Mouse (Mus musculus) CH12.LX (cell line): ENCODE measurements around the gene Eya4. TPM values are rescaled to one million over a fixed set of nuclear protein-coding genes. Genes with fewer than 3 reads are reported as not detected.
A peak's percentile ranks its signal among the peaks of the same experiment; 100 is the strongest.

Experiments
- DNase-seq: peaks from one replicate; pipeline ENCODE4 v3.0.0-alpha.2; 2013; ENCODE audit errors: extremely low read depth
- H3K27ac ChIP-seq: 2 replicates; pipeline ENCODE4 v1.5.1; 2012; ENCODE audit warnings: low read depth, mild to moderate bottlenecking, control low read depth, moderate library complexity; ENCODE audit not compliant: insufficient read depth
- H3K27me3 ChIP-seq: replicated peaks from 2 replicates; pipeline ENCODE3; 2012; ENCODE audit warnings: inconsistent platforms
- H3K36me3 ChIP-seq, 2 experiments: replicated peaks in 1 of 2; 2 replicates each; pipeline versions ENCODE3 to v1.6.1; 2012; ENCODE audit warnings: inconsistent platforms in 1 of 2, low read length in 1 of 2, mild to moderate bottlenecking in 1 of 2, mixed read lengths in 1 of 2, moderate library complexity in 1 of 2; ENCODE audit not compliant: control insufficient read depth in 1 of 2, insufficient read depth in 1 of 2
- H3K4me1 ChIP-seq, 2 experiments: 2 replicates each; pipeline ENCODE4 v1.6.1; 2012; ENCODE audit warnings: inconsistent platforms in 1 of 2, moderate library complexity in 1 of 2; ENCODE audit not compliant: insufficient read depth in 2 of 2, control insufficient read depth in 1 of 2
- H3K4me2 ChIP-seq: 2 replicates; pipeline ENCODE4 v1.6.1; 2012; ENCODE audit warnings: low read depth, mild to moderate bottlenecking, control low read depth; ENCODE audit not compliant: poor library complexity, insufficient read depth, severe bottlenecking
- H3K4me3 ChIP-seq, 3 experiments: fragments of 150-350 bp in 1 of 3; sonication (generic) in 1 of 3; replicated peaks in 1 of 3; 2 replicates each; pipeline versions ENCODE3 to v1.5.1; 2011 to 2012; ENCODE audit warnings: low read depth in 2 of 3, low read length in 2 of 3, mild to moderate bottlenecking in 2 of 3, moderate library complexity in 2 of 3, control low read depth in 1 of 3, improper control_type of control experiment in 1 of 3, inconsistent platforms in 1 of 3, mixed read lengths in 1 of 3; ENCODE audit not compliant: poor library complexity in 1 of 3
- H3K79me2 ChIP-seq: replicated peaks from 2 replicates; pipeline ENCODE4 v1.6.1; 2012; ENCODE audit warnings: mild to moderate bottlenecking, moderate library complexity; ENCODE audit not compliant: control insufficient read depth, poor library complexity, insufficient read depth, severe bottlenecking; ENCODE audit errors: extremely low read depth
- H3K9ac ChIP-seq: 2 replicates; pipeline ENCODE4 v1.6.1; 2012; ENCODE audit warnings: low read depth, mild to moderate bottlenecking, control low read depth, moderate library complexity; ENCODE audit not compliant: insufficient read depth
- H3K9me3 ChIP-seq: replicated peaks from 2 replicates; pipeline ENCODE3; 2012; ENCODE audit warnings: low read length, inconsistent platforms, mixed read lengths
- CTCF ChIP-seq, 2 experiments: IDR thresholded peaks in 1 of 2; conservative IDR thresholded peaks in 1 of 2; 2 replicates each; pipeline ENCODE4 v1.5.1; 2011 to 2012; ENCODE audit warnings: low read depth in 2 of 2, low read length in 2 of 2, improper control_type of control experiment in 1 of 2, inconsistent platforms in 1 of 2, mild to moderate bottlenecking in 1 of 2, moderate library complexity in 1 of 2
- E2F4 ChIP-seq: IDR thresholded peaks from 2 replicates; pipeline ENCODE4 v1.6.1; 2011; ENCODE audit warnings: low read depth, low read length, improper control_type of control experiment; ENCODE audit not compliant: insufficient replicate concordance
- GABPA ChIP-seq: IDR thresholded peaks from 2 replicates; pipeline ENCODE4 v1.6.1; 2012; ENCODE audit warnings: low read depth, low read length, improper control_type of control experiment, inconsistent platforms; ENCODE audit not compliant: insufficient replicate concordance
- JUND ChIP-seq: conservative IDR thresholded peaks from 2 replicates; pipeline ENCODE4 v1.6.1; 2011; ENCODE audit warnings: low read depth, low read length, improper control_type of control experiment
- MAZ ChIP-seq: IDR thresholded peaks from 2 replicates; pipeline ENCODE4 v1.6.1; 2012; ENCODE audit warnings: low read depth, mild to moderate bottlenecking, inconsistent platforms, low read length, improper control_type of control experiment, moderate library complexity
- POLR2A ChIP-seq: IDR thresholded peaks from 2 replicates; pipeline ENCODE4 v1.6.1; 2011; ENCODE audit warnings: low read depth, mild to moderate bottlenecking, improper control_type of control experiment, low read length
- RAD21 ChIP-seq: IDR thresholded peaks from 2 replicates; pipeline ENCODE4 v1.6.1; 2011; ENCODE audit warnings: low read depth, mild to moderate bottlenecking, low read length, improper control_type of control experiment, moderate library complexity
- SMC3 ChIP-seq: IDR thresholded peaks from 2 replicates; pipeline ENCODE4 v1.6.1; 2011; ENCODE audit warnings: low read depth, low read length, improper control_type of control experiment
- USF2 ChIP-seq: conservative IDR thresholded peaks from 2 replicates; pipeline ENCODE4 v1.6.1; 2011; ENCODE audit warnings: low read depth, low read length, improper control_type of control experiment
- ZKSCAN1 ChIP-seq: IDR thresholded peaks from 2 replicates; pipeline ENCODE4 v1.6.1; 2012; ENCODE audit warnings: low read depth, inconsistent platforms, low read length, improper control_type of control experiment, borderline replicate concordance
- ZNF384 ChIP-seq: IDR thresholded peaks from 2 replicates; pipeline ENCODE4 v1.6.1; 2012; ENCODE audit warnings: low read depth, low read length, improper control_type of control experiment, inconsistent platforms
- dilution Hi-C: fragments of 300-500 bp; cut with MboI; formaldehyde crosslinking; loops from 2 replicates; pipeline ENCODE4 v1.14.3; 2020; ENCODE audit warnings: low sequenced_read_pairs; ENCODE audit not compliant: extremely low pct_unique_long_range_greater_than_20kb, extremely low pct_ligation_motif_present
- in situ Hi-C: fragments of 300-500 bp; cut with MboI; formaldehyde crosslinking; loops from 3 replicates; pipeline ENCODE4 v1.14.3; 2019; ENCODE audit warnings: low sequenced_read_pairs, low pct_ligation_motif_present, low pct_unique_long_range_greater_than_20kb, mixed read lengths
- polyA plus RNA-seq: library from polyadenylated mRNA; unstranded; fragments of >175 nt; gene quantifications from 2 replicates; pipeline ENCODE4 v1.2.1, GENCODE M21; 2012; ENCODE audit warnings: low read depth; ENCODE audit not compliant: insufficient read length
- total RNA-seq, 2 experiments: library from RNA; depleted of rRNA; stranded (reverse); fragments of 300-350 nt in 1 of 2; fragments of >200 nt in 1 of 2; gene quantifications; 2 replicates each; pipeline ENCODE4 v1.2.3; 2012 to 2014

The Eya4 gene
- total and polyA plus RNA-seq, 3 experiments: 0.05 to 0.10 TPM; not detected in 1

- in situ Hi-C loops: no loop called here
- Histone ChIP-seq H3K4me2 (no peak overlapping the region), H3K27me3 (no peaks in the 10 kb centered on the region), H3K4me3 (no peak overlapping the region), H3K9ac (no peak overlapping the region), H3K27ac (no peak overlapping the region), H3K9me3 (no peaks in the 10 kb centered on the region), H3K4me1 (peaks cover 0 to 6% of the 10 kb centered on the region in 2 experiments; a peak in 2 of 4 replicates), H3K36me3 (no peaks in the 10 kb centered on the region), H3K79me2 (no peaks in the 10 kb centered on the region)
- no peak for TF ChIP-seq USF2
- dilution Hi-C loops: no loop called here
- no peak for DNase-seq
These were observed 261.8 kb downstream of the Eya4 start for GRCm38 (mm10) chr10:23088764-23089163.

DNA sequence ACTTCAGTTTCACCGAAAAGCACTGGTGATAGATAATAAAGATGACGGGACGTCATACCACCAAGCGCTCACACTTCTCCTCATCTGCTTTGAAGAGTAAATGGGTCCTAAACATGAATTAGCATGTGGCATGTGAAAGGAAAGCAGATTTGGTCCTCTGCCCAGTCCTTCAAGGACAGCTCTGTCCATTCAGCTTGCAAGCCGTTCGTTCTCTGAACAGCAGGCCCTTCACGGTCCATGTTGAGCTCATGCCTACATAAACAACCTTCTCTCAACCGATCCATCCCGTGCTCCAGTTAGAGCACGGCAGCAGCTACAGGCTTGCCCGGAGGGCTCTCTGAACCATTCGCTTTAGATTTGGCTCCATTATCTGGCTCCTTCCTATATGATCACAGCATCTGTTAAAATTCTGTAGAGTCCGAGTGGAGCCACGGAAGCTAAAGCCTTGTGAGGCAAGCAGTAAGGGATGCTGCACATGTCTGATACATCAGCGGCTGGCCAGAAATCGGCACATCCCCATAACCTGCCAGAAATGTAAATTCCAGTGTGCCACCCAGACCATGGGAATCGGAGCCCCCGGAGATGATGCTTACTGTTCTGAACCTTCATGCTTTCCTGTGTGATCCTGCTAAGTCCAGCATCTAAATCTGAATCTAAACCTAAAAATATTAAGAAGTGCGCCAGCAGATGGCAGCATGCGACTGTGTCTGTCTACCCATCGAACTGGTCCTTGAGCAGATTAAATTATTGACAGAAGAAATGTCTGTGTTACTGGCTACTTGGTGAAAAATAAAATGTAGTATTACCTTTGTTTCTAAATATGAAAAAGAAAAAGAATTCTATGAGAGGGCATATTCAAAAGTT is 264.0 kb downstream of the Eya4 start:
- no peak for TF ChIP-seq ZNF384
- TF ChIP-seq CTCF (conservative IDR thresholded peaks at IDR 0.05 in 1 of 2, IDR thresholded peaks at IDR 0.05 in 1 of 2; ENCODE audit: low read depth in 2 of 2, low read length in 2 of 2): peak; percentile 33 to 74; a peak in 3 of 4 replicates
- peak; percentile 80 for TF ChIP-seq RAD21
- peak; percentile 61 for TF ChIP-seq SMC3
- H3K79me2 ChIP-seq: no peaks in the 10 kb centered on the region
- peaks cover 0 to 6% of the 10 kb centered on the region in 2 experiments; a peak in 2 of 4 replicates for H3K4me1 ChIP-seq
- peak; percentile 40 for DNase-seq
- in situ Hi-C loops (no loop called here), dilution Hi-C loops (no loop called here)
- no peaks in the 10 kb centered on the region for H3K36me3 ChIP-seq
- no peaks in the 10 kb centered on the region for H3K27me3 ChIP-seq
- H3K27ac ChIP-seq: no peak overlapping the region
- H3K9me3 ChIP-seq: no peaks in the 10 kb centered on the region
- no peak overlapping the region for H3K4me3 ChIP-seq
- H3K9ac ChIP-seq: no peak overlapping the region
- H3K4me2 ChIP-seq: no peak overlapping the region

- Histone ChIP-seq H3K36me3 (no peaks in the 10 kb centered on the region), H3K9me3 (no peaks in the 10 kb centered on the region), H3K4me2 (peak overlapping the region; percentile 50), H3K9ac (no peak overlapping the region), H3K27me3 (no peaks in the 10 kb centered on the region), H3K27ac (no peak overlapping the region), H3K4me1 (no peaks in the 10 kb centered on the region; a peak in 2 of 4 replicates), H3K79me2 (no peaks in the 10 kb centered on the region), H3K4me3 (no peak overlapping the region)
- no peak for DNase-seq
- in situ Hi-C loops: loop anchor here (5.0 kb wide), 1 partner anchor 299 kb away; no protein-coding TSS in a partner anchor
- dilution Hi-C loops: no loop called here
- no peak for TF ChIP-seq POLR2A
- no peak for TF ChIP-seq ZKSCAN1
- no peak for TF ChIP-seq MAZ
- TF ChIP-seq JUND: no peak
- TF ChIP-seq SMC3: no peak
- TF ChIP-seq E2F4: no peak
- TF ChIP-seq GABPA: no peak
- TF ChIP-seq ZNF384: no peak
These were observed 269.1 kb downstream of the Eya4 start for GRCm38 (mm10) chr10:23081548-23081828.
